Mouse (Mus musculus): ENCODE data around the gene Cd302.
A peak's percentile ranks its signal among the peaks of the same experiment; 100 is the strongest.

Cd302 gene

GRCm38 (mm10) chr2:60284467-60284821 lies at the start of gene Cd302:
Cd302 (minus strand) TSS chr2:60284488.
- no peak for DNase-seq

- no peak for DNase-seq
These were observed 44.4 kb upstream of the Cd302 start for GRCm38 (mm10) chr2:60328641-60329040.

GRCm38 (mm10) chr2:60327581-60327980 lies 43.3 kb upstream of the Cd302 start:
- no peak for DNase-seq

- DNase-seq = no peak
These were observed 42.7 kb upstream of the Cd302 start for GRCm38 (mm10) chr2:60326948-60327347.

GRCm38 (mm10) chr2:60323411-60323810 lies 39.1 kb upstream of the Cd302 start:
- no peak for DNase-seq

GRCm38 (mm10) chr2:60322031-60322726 lies 37.9 kb upstream of the Cd302 start:
- DNase-seq = no peak

GRCm38 (mm10) chr2:60303796-60304195 lies 19.5 kb upstream of the Cd302 start:
- no peak for DNase-seq

GRCm38 (mm10) chr2:60299323-60299722 lies 15.0 kb upstream of the Cd302 start:
- no peak for DNase-seq

GRCm38 (mm10) chr2:60298266-60298665 lies 14.0 kb upstream of the Cd302 start:
- no peak for DNase-seq

- DNase-seq = no peak
These were observed 7.1 kb upstream of the Cd302 start for GRCm38 (mm10) chr2:60291381-60291780.

GRCm38 (mm10) chr2:60289451-60289850 lies 5.2 kb upstream of the Cd302 start:
- no peak for DNase-seq

- no peak for DNase-seq
These were observed 4.3 kb upstream of the Cd302 start for GRCm38 (mm10) chr2:60288606-60289005.

- no peak for DNase-seq
These were observed 874 bp upstream of the Cd302 start for GRCm38 (mm10) chr2:60285107-60285617.

- DNase-seq = peak; percentile 71
These were observed 379 bp downstream of the Cd302 start for GRCm38 (mm10) chr2:60283751-60284466.

- no peak for DNase-seq
These were observed 1.0 kb downstream of the Cd302 start for GRCm38 (mm10) chr2:60283208-60283750.

- DNase-seq = no peak
These were observed 1.7 kb downstream of the Cd302 start for GRCm38 (mm10) chr2:60282625-60283024.

- no peak for DNase-seq
These were observed 5.7 kb downstream of the Cd302 start for GRCm38 (mm10) chr2:60278627-60279026.

- DNase-seq = no peak
These were observed 14.3 kb downstream of the Cd302 start for GRCm38 (mm10) chr2:60269856-60270479.

GRCm38 (mm10) chr2:60267567-60267966 lies 16.7 kb downstream of the Cd302 start:
- DNase-seq = no peak

- DNase-seq = no peak
These were observed 23.5 kb downstream of the Cd302 start for GRCm38 (mm10) chr2:60260621-60261350.

- DNase-seq = no peak
These were observed 25.1 kb downstream of the Cd302 start for GRCm38 (mm10) chr2:60259186-60259585.

GRCm38 (mm10) chr2:60256751-60257150 lies 27.5 kb downstream of the Cd302 start:
- no peak for DNase-seq

GRCm38 (mm10) chr2:60253506-60253905 lies 30.8 kb downstream of the Cd302 start:
- DNase-seq = no peak
